Mouse (Mus musculus) neural tube, embryonic 13.5 days (tissue): ENCODE data around the gene Slc12a6. TPM values are rescaled to one million over a fixed set of nuclear protein-coding genes. Genes with fewer than 3 reads are reported as not detected.

ENCODE experiments used
- ATAC-seq: fragments of 200-750 bp; cut with Nextera tagmentation; 2 replicates; pipeline ENCODE4 v1.8.0; 2017; ENCODE audit warnings: low read depth, mild to moderate bottlenecking, moderate TSS enrichment, moderate library complexity
- H3K27ac ChIP-seq: fragments of 300-500 bp; sonication (generic); replicated peaks from 2 replicates; pipeline ENCODE4 v1.5.1; 2015; ENCODE audit warnings: moderate library complexity, mild to moderate bottlenecking, inconsistent platforms
- H3K27me3 ChIP-seq: fragments of 300-500 bp; sonication (generic); 2 replicates; pipeline ENCODE4 v1.6.1; 2015; ENCODE audit warnings: mild to moderate bottlenecking, inconsistent platforms
- H3K36me3 ChIP-seq: fragments of 300-500 bp; sonication (generic); 2 replicates; pipeline ENCODE4 v1.6.1; 2015; ENCODE audit warnings: mild to moderate bottlenecking, inconsistent platforms
- H3K4me1 ChIP-seq: fragments of 300-500 bp; sonication (generic); replicated peaks from 2 replicates; pipeline ENCODE4 v1.6.1; 2015; ENCODE audit warnings: inconsistent platforms
- H3K4me2 ChIP-seq: fragments of 300-500 bp; sonication (generic); 2 replicates; pipeline ENCODE4 v1.6.1; 2015; ENCODE audit warnings: inconsistent platforms, mild to moderate bottlenecking, moderate library complexity
- H3K4me3 ChIP-seq: fragments of 300-500 bp; sonication (generic); 2 replicates; pipeline ENCODE4 v1.5.1; 2015; ENCODE audit warnings: mild to moderate bottlenecking, inconsistent platforms
- H3K9ac ChIP-seq: fragments of 300-500 bp; sonication (generic); 2 replicates; pipeline ENCODE4 v1.6.1; 2015; ENCODE audit warnings: moderate library complexity, mild to moderate bottlenecking, inconsistent platforms
- H3K9me3 ChIP-seq: fragments of 300-500 bp; sonication (generic); 2 replicates; pipeline ENCODE4 v1.6.1; 2016; ENCODE audit warnings: inconsistent platforms
- WGBS: fragments of 180-500 bp; shearing (Covaris S2); methylation state at CpG from one replicate; pipeline ENCODE4 v1.1.7; 2015; 5-methylcytosine and 5-hydroxymethylcytosine counted together
- polyA plus RNA-seq: library from polyadenylated mRNA; unstranded; fragments of >200 nt; fragmentation: Nextera tagmentation; extraction: Ambion mirVana; gene quantifications from 2 replicates; pipeline ENCODE4 v1.2.1, GENCODE M21; 2015

Gene Slc12a6
- polyA plus RNA-seq, 1 experiment from 2014 or later: 15.0 TPM

DNA sequence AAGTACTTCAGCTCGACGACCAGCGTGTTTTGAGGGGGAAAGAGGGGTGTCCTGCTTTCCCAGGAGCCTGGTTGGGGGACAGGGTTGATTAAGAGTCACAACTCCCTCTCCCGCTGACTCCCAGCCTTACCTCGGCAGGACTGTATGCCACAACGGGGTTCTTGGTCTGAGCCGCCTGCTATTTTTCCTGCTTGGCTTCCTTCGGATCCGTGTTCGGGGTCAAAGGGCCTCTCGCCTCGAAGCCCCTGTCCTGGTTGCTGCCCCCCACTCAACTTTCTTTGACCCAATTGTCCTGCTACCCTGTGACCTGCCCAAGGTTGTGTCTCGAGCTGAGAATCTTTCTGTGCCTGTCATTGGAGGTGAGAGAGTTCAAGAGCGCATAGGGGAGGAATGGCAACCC lies 23.8 kb upstream of the Slc12a6 start:
- ATAC-seq: no peak
- H3K27ac ChIP-seq: no peak overlapping the region
- no peaks in the 10 kb centered on the region for H3K9me3 ChIP-seq
- H3K4me1 ChIP-seq: peaks cover 12% of the 10 kb centered on the region
- 87% methylated on average over 14 of the region's 14 CpGs for WGBS
- H3K9ac ChIP-seq: no peak overlapping the region
- peaks cover 7% of the 10 kb centered on the region; the same call in 1 of the 2 replicates for H3K27me3 ChIP-seq
- peaks cover 37% of the 10 kb centered on the region for H3K36me3 ChIP-seq
- no peak overlapping the region for H3K4me2 ChIP-seq
- no peak overlapping the region for H3K4me3 ChIP-seq

DNA sequence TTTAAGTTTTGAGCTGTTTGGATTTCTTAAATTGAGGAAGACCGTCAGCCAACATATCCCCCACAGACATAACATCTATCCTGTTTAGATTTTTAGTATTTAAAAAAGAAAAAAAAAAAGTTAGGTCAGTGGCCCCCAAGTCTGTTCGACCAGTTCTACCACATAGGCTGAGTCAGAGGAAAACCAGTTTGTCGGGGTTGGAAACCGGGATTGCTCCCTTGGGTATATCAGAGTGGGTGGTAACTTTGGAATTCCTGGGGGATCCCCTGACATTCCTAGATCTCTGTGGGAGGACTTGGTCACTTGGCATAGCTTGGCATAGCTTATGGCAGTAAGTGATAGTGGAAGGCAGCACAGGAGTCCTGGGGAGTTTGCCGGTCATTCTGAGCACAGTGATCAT lies 20.3 kb upstream of the Slc12a6 start:
- H3K4me1 ChIP-seq: peaks cover 11% of the 10 kb centered on the region
- H3K4me3 ChIP-seq: no peak overlapping the region
- no peaks in the 10 kb centered on the region for H3K9me3 ChIP-seq
- no peak overlapping the region for H3K4me2 ChIP-seq
- no peaks in the 10 kb centered on the region for H3K27me3 ChIP-seq
- H3K27ac ChIP-seq: no peak overlapping the region
- no peak overlapping the region for H3K9ac ChIP-seq
- H3K36me3 ChIP-seq: peaks cover 50% of the 10 kb centered on the region
- 94% methylated on average over 5 of the region's 5 CpGs for WGBS
- ATAC-seq: no peak

DNA sequence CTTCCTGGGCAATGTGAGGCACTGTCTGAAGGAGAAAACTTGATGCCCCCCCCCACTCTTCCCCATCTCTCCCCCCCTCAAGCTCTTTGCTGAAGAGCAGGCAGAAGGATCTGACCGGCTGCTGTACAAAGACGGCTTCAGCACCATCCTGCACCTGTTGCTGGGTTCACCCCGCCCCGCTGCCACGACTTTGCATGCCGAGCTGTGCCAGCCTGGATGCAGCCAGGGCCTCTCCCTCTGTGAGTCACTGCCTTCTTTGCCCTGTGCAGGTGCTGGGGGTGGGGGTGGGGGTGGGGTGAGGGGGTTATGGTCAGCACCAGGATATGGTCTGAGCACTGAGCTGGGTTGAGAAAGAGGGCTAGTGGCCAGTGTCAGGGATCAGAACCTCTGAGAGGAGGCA lies 19.4 kb upstream of the Slc12a6 start:
- WGBS: 89% methylated on average over 6 of the region's 6 CpGs
- ATAC-seq: no peak

DNA sequence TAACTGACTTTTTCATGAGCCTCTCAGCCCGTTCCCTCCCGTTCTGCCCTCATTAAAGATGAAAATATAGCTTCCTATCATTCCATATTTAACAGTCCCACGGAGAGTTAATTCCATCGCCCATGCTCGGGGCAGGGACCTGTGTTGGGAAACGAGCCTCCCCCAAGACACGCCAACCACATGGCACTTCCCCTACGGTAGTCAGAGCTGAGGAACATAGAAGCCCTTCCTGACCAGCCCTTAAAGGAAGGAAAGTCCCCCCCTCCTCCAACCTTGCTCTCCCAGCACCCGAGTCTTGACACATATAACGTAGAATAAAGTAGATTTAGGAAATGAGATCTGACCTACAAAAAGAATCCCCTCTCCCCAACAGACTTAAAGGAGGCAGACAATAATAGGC lies 18.3 kb upstream of the Slc12a6 start:
- 87% methylated on average over 10 of the region's 10 CpGs for WGBS
- H3K4me1 ChIP-seq: no peaks in the 10 kb centered on the region
- no peak overlapping the region for H3K4me2 ChIP-seq
- no peaks in the 10 kb centered on the region for H3K9me3 ChIP-seq
- peaks cover 50% of the 10 kb centered on the region for H3K36me3 ChIP-seq
- no peak for ATAC-seq
- H3K27me3 ChIP-seq: no peaks in the 10 kb centered on the region
- no peak overlapping the region for H3K9ac ChIP-seq
- H3K27ac ChIP-seq: no peak overlapping the region
- H3K4me3 ChIP-seq: no peak overlapping the region

More for the DNA sequence above, 19.4 kb upstream of the Slc12a6 start:
- H3K27ac ChIP-seq: no peak overlapping the region
- no peaks in the 10 kb centered on the region for H3K27me3 ChIP-seq
- peaks cover 2% of the 10 kb centered on the region for H3K4me1 ChIP-seq
- H3K4me3 ChIP-seq: no peak overlapping the region
- no peaks in the 10 kb centered on the region for H3K9me3 ChIP-seq
- peaks cover 50% of the 10 kb centered on the region for H3K36me3 ChIP-seq
- no peak overlapping the region for H3K9ac ChIP-seq
- no peak overlapping the region for H3K4me2 ChIP-seq

DNA sequence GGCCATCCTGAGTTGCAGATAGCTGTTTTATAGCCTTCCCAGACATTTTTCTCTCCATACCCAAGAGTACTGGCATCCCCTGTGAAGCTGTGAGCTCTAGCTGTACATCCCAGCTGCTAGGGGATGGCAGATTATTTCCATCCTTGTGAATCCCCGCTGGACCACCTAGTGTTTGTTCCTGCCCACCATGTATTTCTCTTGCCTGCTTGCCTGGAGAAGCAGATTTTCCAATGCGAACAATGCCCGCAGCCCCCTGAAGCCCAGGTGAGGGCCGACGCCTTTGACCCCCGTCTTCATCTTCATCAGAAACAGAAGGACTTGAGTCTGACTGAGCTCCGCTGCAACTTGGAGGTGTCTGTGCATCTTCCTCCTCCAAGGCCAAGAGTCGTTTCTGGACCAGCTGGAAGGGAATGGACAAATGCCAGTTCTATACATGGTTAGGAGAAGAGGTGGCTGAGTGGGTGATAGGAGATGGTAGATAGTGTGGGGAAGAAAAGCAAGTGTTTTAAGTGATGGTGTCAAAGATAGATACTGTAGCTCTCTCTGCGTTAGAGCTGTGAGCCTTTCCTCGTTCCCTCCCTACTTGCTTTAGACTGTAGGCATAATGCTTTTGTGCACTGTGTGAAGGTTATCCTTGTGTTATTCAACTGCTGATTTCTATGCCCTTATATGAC lies 15.7 kb upstream of the Slc12a6 start:
- Histone ChIP-seq H3K9ac (no peak overlapping the region), H3K27me3 (no peaks in the 10 kb centered on the region), H3K9me3 (no peaks in the 10 kb centered on the region), H3K4me1 (no peaks in the 10 kb centered on the region), H3K4me3 (no peak overlapping the region), H3K36me3 (peaks cover 31% of the 10 kb centered on the region), H3K27ac (no peak overlapping the region), H3K4me2 (no peak overlapping the region)
- 89% methylated on average over 10 of the region's 10 CpGs for WGBS
- ATAC-seq: no peak

DNA sequence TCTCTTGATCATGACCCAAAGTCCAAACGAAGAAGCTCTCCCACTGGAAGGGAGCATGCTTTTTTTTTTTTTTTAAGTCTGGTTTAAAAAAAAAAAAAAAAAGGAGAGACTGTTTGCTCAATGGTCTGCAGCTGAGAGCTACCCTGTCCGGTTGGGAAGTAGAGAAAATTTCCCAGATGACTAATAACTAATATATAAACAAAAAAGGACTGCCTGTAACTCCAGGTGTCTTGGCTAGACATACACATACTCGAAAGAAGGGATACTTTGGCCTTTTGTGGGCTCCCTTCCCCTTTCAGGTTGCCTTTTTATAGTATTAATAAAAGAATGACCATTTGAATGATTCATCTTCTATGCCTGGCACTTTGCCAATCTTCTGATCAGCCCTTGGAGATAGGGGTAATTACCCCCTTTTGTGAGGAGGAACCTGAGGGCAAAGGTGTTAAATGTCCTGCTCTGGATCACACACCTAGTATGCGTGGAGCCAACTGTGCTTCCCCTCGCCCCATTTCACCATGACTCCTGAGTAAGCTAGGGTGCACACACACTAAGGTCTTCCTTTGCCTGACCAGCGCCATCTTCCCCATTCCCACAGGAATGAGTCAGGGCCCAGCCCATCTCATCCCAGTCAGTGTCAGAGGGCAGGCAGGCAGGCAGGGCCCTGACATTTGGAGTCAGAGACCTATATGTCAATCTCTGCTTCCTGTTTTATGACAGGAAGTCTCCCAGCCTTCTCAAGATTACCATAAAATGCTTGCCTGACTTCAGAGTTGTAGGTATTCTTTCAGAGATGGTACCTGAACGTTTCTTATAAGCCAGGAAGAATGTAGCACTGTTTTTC lies 10.7 kb upstream of the Slc12a6 start:
- 73% methylated on average over 7 of the region's 7 CpGs for WGBS
- no peak overlapping the region for H3K27ac ChIP-seq

DNA sequence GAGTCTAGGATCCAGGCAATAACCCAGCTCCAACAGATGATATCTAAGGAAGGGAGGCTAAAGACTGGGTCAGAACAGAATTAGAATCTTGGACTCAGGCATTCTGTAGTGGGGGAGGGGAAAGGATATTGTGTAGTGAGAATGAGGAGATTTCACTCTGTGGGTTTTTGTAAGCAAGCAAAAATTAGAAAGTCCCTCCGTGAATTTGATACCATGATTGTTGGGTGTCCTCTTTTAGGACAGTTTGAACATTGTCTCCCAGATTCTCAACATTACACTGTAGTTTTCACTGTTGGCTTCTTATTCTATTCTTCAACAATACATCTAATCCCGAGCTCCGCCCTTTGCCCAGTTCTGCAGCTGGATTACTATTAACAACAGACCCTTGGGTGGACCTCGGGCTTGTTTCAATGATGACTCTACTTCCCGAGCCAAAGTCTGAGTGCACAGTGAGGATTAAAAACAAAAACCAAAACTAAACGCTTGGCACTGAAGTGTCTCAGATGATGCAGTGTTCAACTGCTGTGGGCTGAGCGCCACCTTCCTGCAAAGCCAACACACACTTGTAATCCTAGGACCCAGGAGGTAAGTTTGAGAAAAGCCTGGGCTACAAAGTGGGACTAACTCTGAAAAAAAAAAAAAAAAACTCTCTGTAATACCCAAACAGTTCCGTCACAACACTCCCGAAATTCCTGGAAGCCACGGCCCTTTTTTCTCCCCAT lies 6.2 kb upstream of the Slc12a6 start, which contains the start of gene Nutm1:
TSS of gene Nutm1 (minus strand) at position 51 of the 722 bp plus-strand sequence.
- H3K4me2 ChIP-seq: no peak within 1 kb of the TSS
- ATAC-seq: no peak
- H3K36me3 ChIP-seq: no peaks in the 10 kb centered on the region
- WGBS: 81% methylated on average over 10 of the region's 10 CpGs
- H3K9me3 ChIP-seq: no peaks in the 10 kb centered on the region
- H3K4me1 ChIP-seq: peaks cover 12% of the 10 kb centered on the region
- no peak within 1 kb of the TSS for H3K4me3 ChIP-seq
- no peak within 1 kb of the TSS for H3K27ac ChIP-seq
- no peaks in the 10 kb centered on the region for H3K27me3 ChIP-seq
- no peak within 1 kb of the TSS for H3K9ac ChIP-seq

More for the DNA sequence above, 10.7 kb upstream of the Slc12a6 start:
- no peak overlapping the region for H3K9ac ChIP-seq
- H3K4me1 ChIP-seq: no peaks in the 10 kb centered on the region
- H3K4me3 ChIP-seq: no peak overlapping the region
- H3K27me3 ChIP-seq: no peaks in the 10 kb centered on the region
- no peak for ATAC-seq
- H3K4me2 ChIP-seq: no peak overlapping the region
- no peaks in the 10 kb centered on the region for H3K9me3 ChIP-seq
- no peaks in the 10 kb centered on the region for H3K36me3 ChIP-seq

DNA sequence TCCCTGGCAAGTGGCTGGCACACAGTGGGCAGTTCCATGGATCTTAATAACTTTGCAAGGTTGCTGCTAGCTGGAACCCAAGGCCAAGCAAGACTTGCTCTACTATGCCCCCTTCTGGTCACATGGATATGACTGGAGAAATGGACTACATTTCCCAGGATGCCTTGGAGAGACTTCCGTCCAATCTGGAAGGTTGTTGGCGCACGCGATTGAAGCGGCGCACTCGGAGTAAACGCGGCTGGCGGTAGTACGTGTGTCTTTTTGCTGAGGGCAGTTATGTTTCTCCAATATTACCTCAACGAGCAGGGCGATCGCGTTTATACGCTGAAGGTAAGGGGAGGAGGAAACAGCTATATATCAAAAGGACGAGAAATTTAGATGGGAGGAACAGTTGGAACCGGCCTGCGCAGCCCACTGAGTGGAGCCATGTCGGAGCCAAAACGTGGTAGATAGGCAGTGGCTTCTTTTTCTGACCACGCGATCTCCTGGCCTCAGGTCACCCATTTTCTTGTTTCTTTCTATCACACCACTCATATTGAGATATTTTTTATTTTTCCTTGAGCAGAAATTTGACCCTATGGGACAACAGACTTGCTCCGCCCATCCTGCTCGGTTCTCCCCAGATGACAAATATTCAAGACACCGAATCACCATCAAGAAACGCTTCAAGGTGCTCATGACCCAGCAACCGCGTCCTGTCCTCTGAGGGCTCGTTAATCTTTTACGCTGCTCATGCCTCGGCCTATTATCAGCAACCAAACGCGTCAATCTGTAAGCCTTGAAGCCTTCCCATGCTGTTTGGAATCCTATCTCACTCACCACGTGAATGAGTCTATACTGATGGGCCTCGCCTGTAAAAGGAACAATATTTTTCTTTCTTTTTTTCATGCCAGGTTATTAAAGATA lies 3.6 kb upstream of the Slc12a6 start, which contains the start of gene Nop10:
TSS of gene Nop10 (plus strand) at position 179 of the 906 bp plus-strand sequence.
- Histone ChIP-seq H3K9ac (peak within 1 kb of the TSS; percentile 74), H3K9me3 (no peaks in the 10 kb centered on the region), H3K27me3 (no peaks in the 10 kb centered on the region), H3K4me2 (peak within 1 kb of the TSS; percentile 72), H3K36me3 (no peaks in the 10 kb centered on the region), H3K4me1 (peaks cover 26% of the 10 kb centered on the region), H3K27ac (peak within 1 kb of the TSS; percentile 77), H3K4me3 (peak within 1 kb of the TSS; percentile 64)
- ATAC-seq: peak; percentile 57
- under 1% methylated on average over 36 of the region's 36 CpGs for WGBS

DNA sequence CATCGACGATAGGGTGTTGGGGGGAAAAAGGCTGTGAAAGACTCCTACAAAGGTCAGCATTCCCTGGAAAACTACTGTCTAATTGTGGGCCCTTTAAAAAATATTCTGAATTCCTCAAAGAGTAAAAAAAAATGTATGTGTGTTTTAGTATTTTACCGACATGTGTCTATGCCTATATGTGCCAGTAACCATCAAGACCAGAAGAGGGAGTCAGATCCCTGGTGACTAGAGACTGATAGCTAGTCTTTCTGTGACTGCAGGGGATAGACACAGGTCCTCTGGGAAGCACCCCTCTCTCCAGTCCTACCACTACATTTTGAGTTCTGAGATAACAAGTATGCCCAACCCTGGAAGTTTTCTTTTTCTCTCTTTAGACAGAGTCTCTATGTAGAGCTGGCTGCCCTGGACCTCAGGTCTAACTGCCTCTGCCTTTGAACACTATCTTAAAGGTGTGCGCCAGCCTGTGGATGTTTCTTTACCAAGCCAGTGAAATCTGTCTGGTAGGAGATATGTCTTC lies 2.8 kb upstream of the Slc12a6 start:
- H3K4me1 ChIP-seq: peaks cover 35% of the 10 kb centered on the region
- peak overlapping the region; percentile 64 for H3K4me3 ChIP-seq
- no peaks in the 10 kb centered on the region for H3K9me3 ChIP-seq
- H3K27me3 ChIP-seq: no peaks in the 10 kb centered on the region
- H3K9ac ChIP-seq: peak overlapping the region; percentile 74
- H3K4me2 ChIP-seq: peak overlapping the region; percentile 72
- H3K36me3 ChIP-seq: no peaks in the 10 kb centered on the region
- H3K27ac ChIP-seq: peak overlapping the region; percentile 77
- 38% methylated on average over 4 of the region's 4 CpGs for WGBS
- no peak for ATAC-seq

DNA sequence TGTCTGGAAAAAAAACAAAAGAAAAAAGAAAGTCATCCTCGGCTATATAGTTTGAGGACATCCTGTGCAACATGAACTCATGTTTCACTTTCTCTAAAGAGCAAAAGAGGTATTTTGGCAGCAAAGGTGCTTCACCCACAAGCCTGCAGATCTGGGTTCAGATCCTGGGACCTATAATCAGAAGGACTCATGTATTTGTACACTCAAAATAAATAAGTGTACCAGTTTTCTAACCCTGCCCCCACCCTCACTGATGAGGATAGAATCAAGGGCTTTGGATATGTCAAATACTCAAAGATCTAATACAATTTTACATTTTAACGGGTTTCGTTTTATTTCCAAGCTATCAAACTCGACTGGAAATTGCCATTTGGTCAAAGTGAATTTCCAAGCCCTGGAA lies 1.3 kb upstream of the Slc12a6 start:
- WGBS: 82% methylated on average over 4 of the region's 4 CpGs
- H3K4me1 ChIP-seq: peaks cover 47% of the 10 kb centered on the region
- H3K36me3 ChIP-seq: no peaks in the 10 kb centered on the region
- no peak for ATAC-seq
- H3K9me3 ChIP-seq: no peaks in the 10 kb centered on the region
- H3K4me2 ChIP-seq: no peak overlapping the region
- H3K4me3 ChIP-seq: no peak overlapping the region
- H3K9ac ChIP-seq: no peak overlapping the region
- no peak overlapping the region for H3K27ac ChIP-seq
- H3K27me3 ChIP-seq: no peaks in the 10 kb centered on the region

DNA sequence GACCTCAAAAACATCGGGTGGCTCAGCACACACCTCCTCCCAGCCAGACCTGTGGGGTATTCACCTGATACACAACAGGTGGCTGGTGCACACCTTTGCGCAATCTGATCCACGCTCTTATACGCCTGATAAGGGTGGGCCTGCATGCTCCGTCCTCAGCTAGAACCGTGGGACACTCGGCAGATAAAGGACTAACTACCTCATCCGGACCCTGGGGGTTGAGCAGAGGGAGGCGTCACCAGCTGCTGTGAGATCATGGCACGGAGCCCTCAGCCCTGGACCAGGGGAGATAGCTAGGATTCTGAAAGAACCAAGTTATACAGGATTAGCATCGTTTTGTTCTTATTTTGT lies 592 bp downstream of the Slc12a6 start, which contains the start of gene Gm21985:
TSS of gene Gm21985 (plus strand) at position 73 of the 351 bp plus-strand sequence.
- 1% methylated on average over 11 of the region's 11 CpGs for WGBS
- H3K4me1 ChIP-seq: peaks cover 59% of the 10 kb centered on the region
- H3K4me3 ChIP-seq: peak within 1 kb of the TSS; percentile 85
- no peaks in the 10 kb centered on the region for H3K27me3 ChIP-seq
- peak within 1 kb of the TSS; percentile 93 for H3K27ac ChIP-seq
- H3K4me2 ChIP-seq: peak within 1 kb of the TSS; percentile 94
- H3K9me3 ChIP-seq: no peaks in the 10 kb centered on the region
- H3K36me3 ChIP-seq: no peaks in the 10 kb centered on the region
- peak; percentile 59 for ATAC-seq
- peak within 1 kb of the TSS; percentile 87 for H3K9ac ChIP-seq
